Mouse (Mus musculus) brain, embryonic 18.5 days (tissue): ENCODE data around the gene Dock3.
"Not testable (repeated sequence)": the region's sequence is repeated elsewhere in the genome, so short reads cannot be mapped to it uniquely, and the experiment has no call there.

Source experiments
- DNase-seq: peaks from one replicate; pipeline ENCODE4 v3.0.0-alpha.2; 2012; ENCODE audit warnings: low read depth, low spot score

The Dock3 gene

DNA sequence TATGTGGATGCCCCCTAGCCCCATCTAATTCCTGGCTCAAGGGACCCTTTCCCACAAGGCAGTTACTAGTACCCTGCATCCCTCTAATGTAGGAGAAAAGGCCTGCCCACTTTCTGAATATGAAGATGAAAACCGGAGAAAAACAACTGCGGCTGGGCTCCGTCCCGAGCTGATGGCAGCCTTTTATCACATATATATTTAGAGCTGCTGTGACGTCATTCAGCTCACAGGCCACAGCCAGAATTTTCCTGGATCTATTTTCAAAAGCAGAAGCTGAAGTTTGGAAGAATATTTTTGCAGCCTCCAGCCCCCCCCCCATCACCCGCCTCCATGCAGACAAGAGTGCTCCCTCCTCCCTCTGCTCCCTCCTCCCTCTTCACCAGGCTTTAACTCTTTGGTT, 27.9 kb upstream of the Dock3 start:
- no peak for DNase-seq

DNA sequence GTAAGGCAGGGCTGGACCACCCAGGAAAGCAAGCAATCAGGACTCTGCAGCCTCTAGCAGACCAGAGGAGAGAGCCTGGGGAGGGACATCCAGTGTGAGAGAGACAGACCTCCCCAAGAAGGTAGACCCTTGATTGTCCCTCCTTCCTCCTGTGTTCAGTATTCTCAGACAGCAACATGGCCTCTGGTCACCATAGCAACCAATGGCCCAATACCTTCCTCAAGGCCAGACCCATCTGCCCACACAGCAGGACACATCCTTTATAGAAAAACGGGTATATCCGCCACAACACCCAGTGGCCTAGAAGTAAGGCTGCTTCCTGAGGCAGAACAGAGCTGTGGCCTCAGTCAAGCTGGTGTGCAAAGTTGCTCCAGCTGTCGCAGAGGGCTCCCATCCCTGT, 23.9 kb upstream of the Dock3 start:
- DNase-seq = no peak

DNA sequence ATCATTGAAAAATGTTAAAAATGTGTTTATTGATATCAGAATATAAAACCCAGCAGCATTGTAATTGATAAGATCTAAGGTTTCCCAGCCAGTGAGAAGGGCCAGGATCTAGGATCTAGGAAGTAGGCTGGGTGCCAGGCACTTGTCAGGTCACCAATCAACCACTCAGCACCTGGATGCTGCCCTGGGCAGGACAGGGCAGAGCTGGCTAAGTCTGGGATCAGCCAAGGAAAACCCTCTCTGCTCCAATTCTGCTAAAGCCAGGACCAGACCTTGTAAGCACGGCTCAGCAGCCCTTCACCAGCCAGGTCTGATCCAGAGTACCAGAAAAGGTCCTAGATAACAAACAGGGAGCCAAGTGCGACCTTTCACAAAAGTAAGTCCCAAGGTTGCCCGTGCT, 23.2 kb upstream of the Dock3 start:
- no peak for DNase-seq

DNA sequence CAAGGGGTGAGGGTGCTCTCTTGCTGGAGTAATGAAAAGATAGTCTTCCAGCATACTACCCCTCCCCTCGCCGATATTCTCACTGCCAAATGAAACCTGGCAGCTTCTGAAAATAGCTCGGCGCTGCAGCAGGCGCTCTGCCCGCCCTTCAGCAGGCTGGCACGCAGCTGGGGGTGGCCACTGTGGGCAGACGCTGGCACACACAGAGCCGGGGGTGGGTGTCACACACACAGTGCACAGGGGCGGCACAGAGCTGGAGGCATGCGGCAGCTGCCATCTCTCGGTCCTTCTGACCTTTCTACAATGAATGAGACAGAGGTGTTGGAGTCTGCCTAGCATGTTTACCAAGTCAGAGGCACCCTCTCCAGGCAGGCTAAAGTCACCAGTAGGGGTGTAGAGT, 22.8 kb upstream of the Dock3 start:
- DNase-seq = no peak

DNA sequence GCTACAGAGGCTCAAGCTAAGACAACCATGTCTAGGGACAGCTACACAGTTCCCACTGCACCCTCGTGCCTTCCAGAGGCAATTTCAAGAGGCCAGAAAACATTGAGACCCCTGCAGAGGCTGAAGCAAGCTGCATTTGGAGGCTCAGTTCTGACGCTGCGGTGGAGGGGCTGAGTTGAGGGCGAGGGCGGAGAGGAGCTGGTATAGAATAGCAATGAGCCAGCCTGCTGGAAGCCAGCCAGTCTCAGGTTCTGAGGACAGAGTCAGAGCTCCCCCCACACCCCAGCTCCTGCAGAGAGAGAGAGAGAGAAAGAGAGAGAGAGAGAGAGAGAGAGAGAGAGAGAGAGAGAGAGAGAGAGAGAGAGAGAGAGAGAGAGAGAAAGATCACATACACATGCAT, 20.5 kb upstream of the Dock3 start:
- DNase-seq = no peak

DNA sequence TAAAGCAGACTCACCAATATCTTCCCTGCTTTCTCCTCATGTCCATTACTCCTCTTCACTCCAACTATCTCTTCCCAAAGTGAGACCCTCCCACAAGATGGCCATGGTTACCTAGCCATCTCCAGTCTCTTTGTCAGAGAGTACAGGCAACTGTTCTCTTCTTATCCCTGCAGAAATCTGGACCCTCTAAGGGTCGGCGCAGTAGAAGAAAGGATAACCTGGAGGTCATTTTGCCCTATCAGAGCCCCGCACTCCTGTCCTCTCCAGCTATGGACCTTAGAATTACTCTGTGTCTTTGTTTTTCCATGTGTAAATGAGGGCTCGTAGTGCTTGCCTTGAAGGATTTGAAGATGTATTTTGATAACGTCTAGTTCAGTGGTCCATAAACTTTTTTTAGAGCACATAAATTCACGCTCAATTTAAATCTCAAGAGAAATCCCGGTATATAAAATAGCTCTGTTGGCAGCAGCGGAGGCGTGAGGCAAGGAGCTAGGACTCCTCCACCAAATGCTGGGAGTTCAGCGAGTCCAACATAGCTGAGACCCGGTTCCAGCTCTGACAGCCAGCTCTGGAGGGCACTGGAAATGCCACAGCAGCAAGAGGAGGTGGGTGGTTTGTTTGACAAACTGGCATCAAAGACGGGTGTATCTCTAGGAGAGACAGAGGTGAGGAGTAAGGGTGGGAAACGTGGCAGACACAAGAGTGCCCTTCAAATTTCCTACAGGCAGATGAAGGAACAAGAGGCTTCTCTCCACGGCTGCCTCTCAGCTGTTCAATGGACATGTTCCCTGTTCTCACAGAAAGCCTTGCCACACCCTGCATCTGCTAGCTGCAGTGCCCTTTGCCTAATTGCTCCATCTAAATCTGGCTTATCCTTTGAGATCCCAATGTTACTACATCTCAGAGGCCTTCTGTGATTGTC, 19.0 kb upstream of the Dock3 start:
- DNase-seq = no peak

DNA sequence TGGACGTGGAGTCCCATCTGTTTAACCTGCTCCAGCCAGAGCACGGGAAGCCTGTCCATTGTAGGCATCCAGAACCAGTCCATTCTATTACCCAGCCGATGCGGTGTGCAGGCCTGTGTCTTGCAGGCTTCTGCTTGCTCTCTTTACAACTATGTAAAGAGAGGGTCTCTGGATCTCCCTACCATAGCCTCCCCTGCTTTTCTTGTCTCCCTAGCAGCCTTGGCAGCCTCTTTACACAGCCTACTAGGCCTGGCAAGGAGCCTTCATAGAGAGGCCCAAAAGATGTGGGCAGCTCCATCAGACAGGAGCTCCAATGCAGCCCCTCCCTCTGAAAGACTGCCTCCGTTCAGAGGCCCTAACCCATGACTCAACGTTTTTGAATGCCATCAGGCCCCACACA, 17.4 kb upstream of the Dock3 start:
- DNase-seq = no peak

DNA sequence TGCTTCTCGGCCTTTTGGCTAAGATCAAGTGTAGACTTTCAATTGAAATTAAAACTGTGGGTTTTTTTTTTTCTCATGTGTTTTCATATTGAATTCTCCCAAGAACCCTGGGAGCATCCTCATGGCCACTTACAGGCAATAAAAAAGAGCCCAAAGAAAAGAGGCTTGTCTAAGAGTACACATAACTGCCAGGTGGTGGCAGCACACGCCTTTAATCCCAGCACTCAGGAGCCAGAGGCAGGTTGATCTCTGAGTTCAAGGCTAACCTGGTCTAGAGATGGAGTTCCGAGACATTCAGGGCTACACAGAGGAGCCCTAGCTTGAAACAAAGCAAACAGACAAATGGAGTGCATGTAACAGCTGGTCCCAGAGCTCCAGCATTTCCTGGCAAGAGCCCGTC, 14.5 kb upstream of the Dock3 start:
- no peak for DNase-seq

DNA sequence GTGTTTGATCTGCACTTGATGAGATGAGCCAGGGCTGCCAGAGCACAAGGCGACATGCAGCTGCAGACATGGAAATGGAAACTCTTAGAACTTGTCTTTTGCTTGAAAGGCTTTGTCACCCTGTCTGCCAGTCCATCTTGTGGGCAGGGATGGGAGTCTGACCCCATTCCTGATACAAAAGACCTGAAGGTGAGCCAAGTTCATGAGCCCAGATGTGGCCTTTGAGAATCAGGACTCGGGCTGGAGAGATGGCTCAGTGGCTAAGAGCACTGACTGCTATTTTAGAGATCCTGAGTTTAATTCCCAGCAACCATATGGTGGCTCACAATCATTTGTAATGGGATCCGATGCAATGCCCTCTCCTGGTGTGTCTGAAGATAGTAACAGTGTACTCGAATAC, 13.6 kb upstream of the Dock3 start:
- DNase-seq = no peak

DNA sequence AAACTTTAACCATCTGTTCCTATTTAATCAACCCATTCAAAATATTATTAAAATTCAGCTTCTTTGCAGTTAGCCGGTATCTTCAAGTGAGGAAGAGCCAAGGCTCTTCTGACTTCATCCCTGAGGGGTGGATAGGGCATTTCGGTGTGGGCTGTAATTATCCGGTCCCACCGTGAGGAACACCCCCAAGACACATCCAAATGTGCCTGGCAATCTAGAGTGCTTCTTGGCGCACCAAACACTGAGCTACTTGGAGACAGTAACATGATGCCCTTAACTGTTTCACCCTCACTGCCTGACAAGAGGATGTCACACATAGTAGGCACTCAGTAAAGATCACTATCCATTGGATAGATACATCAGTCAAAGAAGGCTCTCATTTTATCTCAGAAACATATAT, 4.4 kb upstream of the Dock3 start:
- DNase-seq = no peak

DNA sequence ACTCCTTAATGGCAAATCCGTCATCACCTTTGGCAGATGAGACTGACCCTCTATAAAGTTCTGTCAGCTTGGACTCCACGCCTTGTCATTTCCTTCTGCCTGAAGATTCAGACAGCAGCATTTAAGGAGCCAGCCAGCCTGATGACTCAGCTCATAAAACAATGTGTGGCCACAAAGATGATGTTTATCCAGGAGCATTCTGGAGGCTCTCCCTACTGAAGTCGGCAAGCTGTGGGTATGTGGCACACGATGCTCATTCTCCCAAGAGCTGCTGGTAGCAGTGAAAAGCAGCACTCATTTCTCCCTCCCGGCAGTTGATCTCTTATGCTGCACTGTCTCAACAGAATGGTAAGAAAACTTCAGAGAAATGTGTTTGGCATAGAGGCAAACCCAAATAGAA, 3.6 kb upstream of the Dock3 start:
- no peak for DNase-seq

DNA sequence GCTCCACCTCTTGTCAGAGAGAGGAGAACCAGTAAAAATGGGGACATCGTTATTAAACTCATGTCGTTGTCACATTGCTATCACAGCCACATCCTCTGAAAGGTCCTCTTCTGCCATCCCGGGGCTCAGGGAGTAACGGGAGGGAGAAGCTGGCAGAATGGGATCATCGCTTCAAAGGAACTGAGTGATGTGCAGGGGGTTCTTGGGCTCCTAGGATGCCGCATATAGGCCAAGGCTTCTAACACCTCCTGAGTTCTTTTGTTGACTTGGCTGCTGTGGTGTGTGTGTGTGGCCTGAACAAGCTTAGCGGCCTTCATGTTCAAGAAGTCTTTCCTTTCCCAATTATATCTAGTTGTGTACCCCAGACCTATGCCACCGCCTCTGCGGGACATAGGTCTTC, 431 bp upstream of the Dock3 start:
- no peak for DNase-seq

DNA sequence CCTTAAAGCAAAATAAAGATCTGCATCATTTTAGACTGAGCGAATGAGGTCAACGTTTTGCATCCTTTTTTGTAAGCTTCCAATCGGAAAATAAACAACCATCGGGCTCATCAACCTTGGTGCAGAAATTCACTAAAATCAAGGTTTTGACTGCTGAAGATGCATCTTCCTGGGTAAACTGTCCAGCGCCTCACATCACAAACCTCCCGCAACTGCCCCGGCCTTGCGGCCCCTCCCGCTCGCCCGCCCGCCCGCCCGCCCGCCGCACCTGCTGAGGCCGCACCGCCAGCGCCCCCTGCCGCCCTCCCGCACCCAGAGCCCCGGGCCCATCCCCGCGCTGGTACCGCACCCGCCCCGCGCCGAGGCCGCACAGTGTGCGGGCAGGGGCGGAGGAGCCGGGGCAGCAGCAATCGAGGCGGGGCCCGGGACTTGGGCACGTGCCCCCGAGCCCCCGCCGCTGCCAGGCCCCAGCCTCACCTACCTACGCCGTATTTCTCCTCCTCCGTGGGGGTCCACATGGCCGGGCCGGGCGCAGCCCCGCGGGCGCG, 644 bp downstream of the Dock3 start:
- no peak for DNase-seq

DNA sequence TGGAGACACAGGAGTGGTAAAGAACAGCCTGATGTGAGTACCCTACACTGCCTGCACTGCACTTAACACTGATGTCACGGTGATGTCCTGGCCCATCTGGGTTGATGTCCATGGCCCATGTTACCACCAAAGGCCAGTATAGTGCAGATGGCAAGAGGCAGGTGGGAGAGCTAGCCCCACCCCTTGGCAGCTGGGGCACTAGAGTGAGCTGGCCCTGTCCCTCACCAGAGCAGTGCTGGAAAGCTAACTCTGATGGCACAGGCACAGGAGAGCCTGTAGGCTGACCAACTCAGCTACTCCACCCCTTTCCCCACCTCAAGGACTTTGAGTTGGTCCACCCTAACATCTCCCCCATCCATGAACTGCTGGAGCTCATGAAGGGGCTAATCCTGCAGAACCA, 7.1 kb downstream of the Dock3 start:
- DNase-seq = no peak

DNA sequence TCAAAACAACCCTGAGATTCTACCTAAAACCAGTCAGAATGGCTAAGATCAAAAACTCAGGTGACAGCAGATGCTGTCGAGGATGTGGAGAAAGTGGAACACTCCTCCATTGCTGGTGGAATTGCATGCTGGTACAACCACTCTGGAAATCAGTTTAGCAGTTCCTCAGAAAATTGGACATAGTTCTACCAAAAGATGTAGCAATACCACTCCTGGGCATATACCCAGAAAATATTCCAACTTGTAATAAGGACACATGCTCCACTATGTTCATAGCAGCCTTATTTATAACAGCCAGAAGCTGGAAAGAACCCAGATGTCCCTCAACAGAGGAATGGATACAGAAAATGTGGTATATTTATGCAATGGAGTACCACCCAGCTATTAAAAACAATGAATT, 56.9 kb downstream of the Dock3 start:
- not testable (repeated sequence) for DNase-seq

DNA sequence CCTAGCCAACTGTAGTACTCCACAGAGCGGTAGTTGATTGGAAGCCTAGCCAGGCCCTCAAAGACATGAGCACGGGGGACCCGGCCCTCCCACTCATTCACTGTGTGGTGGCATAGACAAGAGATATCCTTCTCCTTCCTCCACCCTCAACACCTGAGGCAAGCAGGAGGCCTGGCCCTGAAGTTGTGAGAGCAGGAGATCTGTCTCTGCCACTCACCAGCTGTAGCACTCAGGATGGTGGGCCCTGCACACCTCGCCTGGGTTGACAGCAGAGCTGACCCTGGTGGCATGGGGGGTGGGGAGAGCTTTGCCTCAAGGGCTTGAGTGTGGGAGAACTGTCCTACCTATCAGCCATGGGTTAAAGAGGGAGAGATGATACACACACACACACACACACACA, 65.9 kb downstream of the Dock3 start:
- no peak for DNase-seq

DNA sequence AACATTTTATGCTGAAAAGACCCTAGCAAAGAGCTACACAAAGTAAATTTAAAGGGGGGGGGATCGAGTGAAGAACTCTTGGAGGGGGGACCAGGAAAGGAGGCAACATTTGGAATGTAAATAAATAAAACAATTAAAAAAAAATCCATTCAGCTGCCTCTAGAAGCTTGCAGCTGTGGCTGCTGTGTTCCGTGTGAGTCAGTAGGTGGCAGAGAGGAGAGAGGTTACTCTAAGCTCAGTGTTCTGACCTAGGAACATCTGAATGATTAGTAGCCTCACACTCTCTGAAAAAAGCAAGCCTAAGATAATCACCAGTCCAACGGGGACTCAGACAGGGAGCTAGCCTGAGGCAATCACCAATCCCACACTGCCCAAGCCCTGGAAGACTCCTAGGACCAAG, 66.9 kb downstream of the Dock3 start:
- no peak for DNase-seq

DNA sequence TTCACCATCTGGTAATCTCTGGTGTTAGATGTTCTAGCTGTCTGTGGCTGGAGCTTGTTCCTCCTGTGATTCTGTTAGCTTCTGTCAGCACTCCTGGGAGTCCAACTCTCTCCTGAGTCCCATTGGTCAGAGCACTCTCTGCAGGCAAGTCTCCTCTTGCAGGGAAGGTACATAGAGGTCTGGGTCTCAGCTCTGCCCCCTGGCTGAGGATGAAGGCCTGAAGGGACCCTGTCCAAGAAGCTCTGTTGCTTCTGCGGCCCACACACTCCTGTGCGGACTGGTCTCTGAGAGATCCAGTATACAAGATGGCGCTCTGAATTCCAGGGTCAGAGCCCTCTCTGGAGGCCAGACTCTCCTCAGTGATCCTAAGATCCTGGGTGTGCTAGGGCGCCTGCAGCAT, 75.3 kb downstream of the Dock3 start:
- not testable (repeated sequence) for DNase-seq

DNA sequence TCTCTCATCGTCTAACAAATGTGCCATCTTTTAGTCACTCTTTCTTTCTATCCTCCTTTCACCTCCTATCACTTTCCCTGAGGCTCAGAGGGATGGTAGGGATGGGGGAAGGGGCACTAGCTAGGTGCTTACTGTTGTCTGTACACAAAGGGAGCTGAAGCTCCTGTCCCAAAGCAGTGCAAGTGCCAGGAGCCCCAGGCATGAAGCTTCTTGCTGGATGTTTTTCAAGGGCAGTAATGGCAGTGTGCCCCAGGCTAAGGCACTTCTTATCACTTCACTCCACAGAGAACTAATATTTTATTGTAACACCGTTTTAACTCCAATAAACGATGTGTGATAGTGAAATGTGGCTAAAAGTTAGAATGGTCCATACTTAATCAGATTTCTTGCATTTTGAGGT, 118.9 kb downstream of the Dock3 start:
- no peak for DNase-seq

DNA sequence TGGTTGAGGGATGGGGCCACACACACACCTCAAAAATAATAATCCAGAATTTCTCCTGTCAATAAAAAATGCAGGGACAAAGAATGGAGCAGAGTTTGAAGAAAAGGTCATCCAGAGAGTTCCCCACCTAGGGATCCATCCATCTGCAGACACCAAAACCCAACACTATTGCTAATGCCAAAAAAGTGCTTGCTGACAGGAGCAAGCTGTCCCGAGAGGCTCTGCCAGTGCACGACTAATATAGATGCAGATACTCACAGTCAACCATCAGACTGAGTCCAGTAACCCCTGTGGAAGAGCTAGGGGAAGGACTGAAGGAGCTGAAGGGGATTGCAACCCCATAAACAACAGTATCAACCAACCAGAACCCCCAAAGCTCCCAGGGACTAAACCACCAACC, 119.7 kb downstream of the Dock3 start:
- no peak for DNase-seq

DNA sequence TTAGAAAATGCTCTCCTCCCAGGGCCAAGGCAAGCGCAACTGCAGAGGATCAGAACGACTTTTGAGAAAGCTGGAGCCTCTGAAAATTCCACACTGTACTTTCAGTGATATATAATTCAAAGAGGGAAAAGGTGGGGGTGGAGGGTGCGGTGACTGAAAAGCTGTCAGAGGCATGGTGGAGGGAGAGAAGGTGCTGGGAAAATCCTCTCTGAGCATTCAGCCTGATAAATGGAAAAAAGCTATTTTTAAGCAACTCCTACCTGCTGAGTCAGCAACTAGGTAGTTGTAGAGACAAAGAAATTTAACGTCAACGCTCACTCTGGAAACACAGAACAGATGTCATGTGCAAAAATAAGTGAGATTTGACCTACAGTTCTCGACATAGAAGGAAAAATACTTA, 132.2 kb downstream of the Dock3 start:
- no peak for DNase-seq

DNA sequence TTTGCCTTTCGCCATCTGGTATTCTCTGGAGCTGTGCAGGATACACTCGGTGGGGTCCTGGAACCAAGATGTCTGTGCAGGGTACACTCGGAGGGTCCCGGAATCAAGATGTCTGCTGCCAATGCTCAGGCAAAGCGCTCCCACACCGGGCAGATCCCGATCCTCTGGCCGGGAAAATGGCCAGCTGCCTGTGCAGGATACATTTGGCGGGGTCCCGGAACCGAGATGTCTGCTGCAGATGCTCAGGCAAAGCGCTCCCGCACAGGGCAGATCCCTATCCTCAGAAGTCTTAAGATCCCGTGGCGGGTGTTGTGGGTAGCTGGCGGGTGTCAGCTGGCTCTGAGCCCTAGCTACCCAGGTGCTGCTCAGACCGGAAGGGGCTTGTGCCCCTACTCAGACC, 142.3 kb downstream of the Dock3 start:
- DNase-seq = not testable (repeated sequence)

DNA sequence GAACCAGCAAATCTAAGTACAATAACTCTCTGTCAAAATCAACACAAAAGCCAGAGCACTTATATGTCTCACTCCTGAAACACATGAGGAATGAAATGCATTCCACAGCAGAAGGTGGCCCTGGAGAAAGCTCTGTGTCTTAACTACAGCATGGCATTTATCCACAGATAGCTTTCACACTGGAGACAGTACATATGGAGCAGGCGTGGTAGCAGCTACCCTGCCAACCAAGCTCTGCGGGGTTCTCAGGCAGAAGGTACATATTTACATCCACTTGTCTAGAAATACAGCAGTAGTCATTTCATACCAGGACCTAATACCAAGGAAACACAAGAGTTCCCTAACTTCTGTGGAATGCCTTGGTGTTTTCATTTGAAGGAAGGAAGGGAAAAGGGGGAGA, 144.2 kb downstream of the Dock3 start:
- no peak for DNase-seq

DNA sequence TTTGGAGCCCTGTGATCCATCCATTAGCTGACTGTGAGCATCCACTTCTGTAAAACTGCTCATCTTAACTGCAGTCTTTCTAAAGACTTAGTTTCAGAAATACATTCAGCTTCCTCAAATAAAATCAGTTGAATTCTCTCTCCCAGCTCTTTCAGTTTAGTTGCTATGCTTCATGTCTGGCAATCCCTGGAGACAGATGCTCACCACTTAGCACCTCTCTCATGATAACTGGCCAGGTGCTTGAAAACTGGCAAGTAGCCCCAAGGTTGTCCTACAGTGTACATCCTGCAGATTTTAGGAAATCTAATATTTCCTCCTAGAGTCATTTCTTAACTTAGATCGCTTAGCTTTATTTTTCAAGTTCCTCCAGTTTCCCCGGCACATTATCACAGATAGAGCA, 193.8 kb downstream of the Dock3 start:
- no peak for DNase-seq
